Mouse (Mus musculus): ENCODE data around the gene Nmnat2.

DNA sequence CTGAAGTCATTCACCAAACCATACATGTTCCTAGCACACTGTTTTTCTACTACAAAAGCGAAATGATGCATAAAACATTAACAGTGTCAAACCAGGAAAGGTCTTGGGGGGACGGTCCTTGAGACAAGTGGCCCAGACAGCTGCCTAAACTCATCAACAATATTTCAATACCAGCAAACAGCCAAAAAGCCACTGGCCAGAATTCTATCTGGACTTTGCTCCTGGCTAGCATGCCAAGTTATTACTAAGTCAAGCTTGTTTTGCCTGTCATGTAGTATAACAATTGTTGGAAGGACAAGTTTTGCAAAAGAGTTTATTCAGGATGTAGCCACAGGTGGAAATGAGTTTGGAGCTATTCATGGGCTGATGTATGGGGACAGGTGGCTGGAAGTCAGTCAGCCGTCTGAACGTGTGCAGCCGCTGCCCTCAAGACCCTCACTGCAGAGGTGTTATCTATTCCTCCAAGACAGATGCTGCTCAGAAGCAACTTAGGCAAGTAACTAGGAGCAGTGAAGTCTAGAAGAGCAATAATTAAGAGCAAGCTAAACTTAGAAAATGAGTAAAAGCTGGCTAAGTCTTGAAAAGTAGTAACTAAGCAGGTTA lies 202.3 kb downstream of the Nmnat2 start:
- TF ChIP-seq CTCF (IDR thresholded peaks at IDR 0.05; ENCODE audit: low read depth, low read length) (no peak), POLR2A (IDR thresholded peaks at IDR 0.05; ENCODE audit: extremely low read depth, insufficient read depth, low read length) (no peak)

Measured in liver, adult 2 months (tissue).